ENCODE assay signal across 14 mouse cellular contexts in genomic region chr11:46031470-46031869, GRCm38 (mm10). TPM values are rescaled to one million over a fixed set of nuclear protein-coding genes. Genes with fewer than 3 reads are reported as not detected.
DNase-seq lines count a peak whose midpoint lies in the region; ATAC-seq and TF ChIP-seq lines count a peak whose summit lies in the region.
"Had no signal": no experiment of that assay in that cellular context is flagged by ENCODE, and none has a peak within 500 bp of the region (broad histone marks: within the 10 kb centered on the region; RNA-seq: fewer than 3 reads in every experiment).

No protein-coding gene starts in this region.

- no peak overlapping the region for H3K9ac ChIP-seq in intestine, postnatal 0 days (ENCODE audit: low read depth, low read length)
- H3K9ac ChIP-seq in intestine, embryonic 16.5 days (ENCODE audit: low read depth, low read length) = no peak overlapping the region
- no peak overlapping the region for H3K9ac ChIP-seq in stomach, postnatal 0 days (ENCODE audit: low read length)
- H3K9ac ChIP-seq: forebrain, embryonic 13.5 days; lung, embryonic 15.5 days had no signal

- H3K4me3 ChIP-seq in intestine, postnatal 0 days (ENCODE audit: low read depth, low read length) = no peak overlapping the region
- H3K4me3 ChIP-seq in intestine, embryonic 16.5 days (ENCODE audit: low read length) = no peak overlapping the region
- no peak overlapping the region for H3K4me3 ChIP-seq in stomach, postnatal 0 days (ENCODE audit: low read depth, low read length)
- H3K4me3 ChIP-seq: forebrain, embryonic 13.5 days; limb, embryonic 10.5 days; lung, embryonic 15.5 days had no signal

- no peaks in the 10 kb centered on the region for H3K4me1 ChIP-seq in intestine, postnatal 0 days (replicated peaks; ENCODE audit: control insufficient read depth, insufficient read depth, low read length)
- H3K4me1 ChIP-seq in intestine, embryonic 16.5 days (ENCODE audit: control insufficient read depth, insufficient read depth, low read length) = 0 out of 2 replicates have a peak, but pooled peaks cover 2% of the 10 kb centered on the region
- H3K4me1 ChIP-seq in stomach, postnatal 0 days (replicated peaks; ENCODE audit: control insufficient read depth, insufficient read depth) = no peaks in the 10 kb centered on the region
- H3K4me1 ChIP-seq: forebrain, embryonic 13.5 days had no signal

- H3K36me3 ChIP-seq in intestine, postnatal 0 days (ENCODE audit: control insufficient read depth, insufficient read depth) = no peaks in the 10 kb centered on the region
- H3K36me3 ChIP-seq in intestine, embryonic 16.5 days (ENCODE audit: control insufficient read depth, insufficient read depth, low read length) = no peaks in the 10 kb centered on the region
- H3K36me3 ChIP-seq in stomach, postnatal 0 days (ENCODE audit: control insufficient read depth, insufficient read depth, low read length) = no peaks in the 10 kb centered on the region
- H3K36me3 ChIP-seq: limb, embryonic 10.5 days; lung, embryonic 15.5 days had no signal

- ATAC-seq in intestine, postnatal 0 days = no peak
- ATAC-seq in intestine, embryonic 16.5 days = no peak
- ATAC-seq in stomach, postnatal 0 days (ENCODE audit: low FRiP score, low TSS enrichment) = no peak
- ATAC-seq in megakaryocyte-erythroid progenitor cell, adult 5-6 weeks (replicated peaks; ENCODE audit: low FRiP score, low TSS enrichment, poor library complexity, severe bottlenecking) = no peak
- ATAC-seq: forebrain, embryonic 13.5 days had no signal

- H3K4me2 ChIP-seq in intestine, postnatal 0 days (replicated peaks; ENCODE audit: low read depth) = no peak overlapping the region
- no peak overlapping the region for H3K4me2 ChIP-seq in intestine, embryonic 16.5 days (ENCODE audit: low read depth, low read length)
- H3K4me2 ChIP-seq in stomach, postnatal 0 days (replicated peaks; ENCODE audit: low read depth) = no peak overlapping the region
- H3K4me2 ChIP-seq: forebrain, embryonic 13.5 days; lung, embryonic 15.5 days had no signal

- H3K9me3 ChIP-seq in intestine, postnatal 0 days (ENCODE audit: control insufficient read depth) = no peaks in the 10 kb centered on the region
- H3K9me3 ChIP-seq in intestine, embryonic 16.5 days (ENCODE audit: control insufficient read depth, low read length) = no peaks in the 10 kb centered on the region
- no peaks in the 10 kb centered on the region for H3K9me3 ChIP-seq in stomach, postnatal 0 days (ENCODE audit: control insufficient read depth, low read length)
- H3K9me3 ChIP-seq: forebrain, embryonic 13.5 days; limb, embryonic 10.5 days; lung, embryonic 15.5 days had no signal

- H3K27ac ChIP-seq in intestine, postnatal 0 days (ENCODE audit: low read depth, low read length) = no peak overlapping the region
- H3K27ac ChIP-seq in intestine, embryonic 16.5 days (ENCODE audit: low read length) = no peak overlapping the region
- H3K27ac ChIP-seq in stomach, postnatal 0 days (replicated peaks) = no peak overlapping the region
- H3K27ac ChIP-seq: forebrain, embryonic 13.5 days; limb, embryonic 10.5 days; lung, embryonic 15.5 days had no signal

- H3K27me3 ChIP-seq in intestine, postnatal 0 days (replicated peaks; ENCODE audit: control insufficient read depth, insufficient read depth, low read length) = no peaks in the 10 kb centered on the region
- H3K27me3 ChIP-seq in intestine, embryonic 16.5 days (replicated peaks; ENCODE audit: control insufficient read depth, insufficient read depth, low read length) = no peaks in the 10 kb centered on the region
- H3K27me3 ChIP-seq in stomach, postnatal 0 days (ENCODE audit: control insufficient read depth, insufficient read depth, low read length) = no peaks in the 10 kb centered on the region
- H3K27me3 ChIP-seq: forebrain, embryonic 13.5 days; lung, embryonic 15.5 days had no signal

- 58% methylated on average over 3 of the region's 3 CpGs for WGBS in intestine, postnatal 0 days
- WGBS in intestine, embryonic 16.5 days = 54% methylated on average over 3 of the region's 3 CpGs
- WGBS in stomach, postnatal 0 days = 48% methylated on average over 3 of the region's 3 CpGs

- TF ChIP-seq CTCF in intestine, postnatal 0 days (IDR thresholded peaks at IDR 0.05; ENCODE audit: low read depth) = peak; percentile 45
- TF ChIP-seq CTCF in stomach, postnatal 0 days (IDR thresholded peaks at IDR 0.05; ENCODE audit: low read depth) = peak; percentile 46

- peak; percentile 15 for DNase-seq in testis, postnatal 10 days (ENCODE audit: low spot score)
- DNase-seq in testis, postnatal 14 days (ENCODE audit: low spot score) = no peak
- peak; percentile 22 for DNase-seq in NIH3T3 (ENCODE audit: low read depth)
- DNase-seq in stomach, postnatal 0 days (ENCODE audit: low spot score) = no peak
- no peak for DNase-seq in gastrocnemius, postnatal 4 days (ENCODE audit: low spot score in 2 of 2)
- DNase-seq: cerebellum, postnatal 25 days; kidney, adult 18-20 months had no signal

- TF ChIP-seq EP300 in stomach, postnatal 0 days (optimal IDR thresholded peaks at IDR 0.05) = no peak

RNA-seq across cellular contexts. Expression of gene Gm12166, which starts 20.7 kb away (rescaled TPM):
- polyA plus RNA-seq in intestine, postnatal 0 days (2015; fragmentation: Nextera tagmentation; extraction: Ambion mirVana) = 9.5 and 10.2 TPM in 2 replicates
- polyA plus RNA-seq in intestine, embryonic 16.5 days (2015; fragmentation: Nextera tagmentation; extraction: Ambion mirVana) = 5.5 and 5.8 TPM in 2 replicates
- 7.0 and 7.3 TPM in 2 replicates for polyA plus RNA-seq in stomach, postnatal 0 days (2015; fragmentation: Nextera tagmentation; extraction: Ambion mirVana)
- total RNA-seq in gastrocnemius, postnatal 4 days (2021) = 1 to 10 TPM; 1.1 to 1.3 TPM
- total RNA-seq in megakaryocyte-erythroid progenitor cell, adult 5-6 weeks (2014; fragmentation: Nextera tagmentation) = 8.4 TPM in 1 of 2 replicates, not detected in the other
- 7.6 and 8.1 TPM in 2 replicates for total RNA-seq in megakaryocyte-erythroid progenitor cell, adult 5-6 weeks (2017)

RNA-seq across cellular contexts. Expression of gene Adam19, which starts 24.3 kb away (rescaled TPM):
- 4.0 and 4.5 TPM in 2 replicates for polyA plus RNA-seq in intestine, postnatal 0 days (2015; fragmentation: Nextera tagmentation; extraction: Ambion mirVana)
- polyA plus RNA-seq in intestine, embryonic 16.5 days (2015; fragmentation: Nextera tagmentation; extraction: Ambion mirVana) = 12.0 and 12.7 TPM in 2 replicates
- polyA plus RNA-seq in stomach, postnatal 0 days (2015; fragmentation: Nextera tagmentation; extraction: Ambion mirVana) = 4.3 and 4.9 TPM in 2 replicates
- total RNA-seq in gastrocnemius, postnatal 4 days (2021) = 10 to 100 TPM; 48.3 to 56.3 TPM
- 0.20 and 0.92 TPM in 2 replicates for total RNA-seq in megakaryocyte-erythroid progenitor cell, adult 5-6 weeks (2014; fragmentation: Nextera tagmentation)
- total RNA-seq in megakaryocyte-erythroid progenitor cell, adult 5-6 weeks (2017) = not detected in 2 replicates

RNA-seq across cellular contexts. Expression of gene Sox30, which starts 51.4 kb away (rescaled TPM):
- polyA plus RNA-seq in intestine, postnatal 0 days (2015; fragmentation: Nextera tagmentation; extraction: Ambion mirVana) = 0.05 and 0.16 TPM in 2 replicates
- 0.06 and 0.09 TPM in 2 replicates for polyA plus RNA-seq in intestine, embryonic 16.5 days (2015; fragmentation: Nextera tagmentation; extraction: Ambion mirVana)
- 0.15 and 0.17 TPM in 2 replicates for polyA plus RNA-seq in stomach, postnatal 0 days (2015; fragmentation: Nextera tagmentation; extraction: Ambion mirVana)
- total RNA-seq in gastrocnemius, postnatal 4 days (2021) = under 1 TPM; 0.29 to 0.32 TPM
- not detected in 2 replicates for total RNA-seq in megakaryocyte-erythroid progenitor cell, adult 5-6 weeks (2014; fragmentation: Nextera tagmentation)
- total RNA-seq in megakaryocyte-erythroid progenitor cell, adult 5-6 weeks (2017) = not detected in 2 replicates
- total RNA-seq: hematopoietic stem cell, adult 5-6 weeks had no signal
- polyA plus RNA-seq: forebrain, embryonic 13.5 days had no signal

Comparison
In these comparisons a context has a peak if more than half of its experiments do, and no peak if none do; other contexts are left out.
1. DNase-seq: peak in testis, postnatal 10 days (single experiment) and NIH3T3 (single experiment); none in testis, postnatal 14 days (single experiment), stomach, postnatal 0 days (single experiment) and gastrocnemius, postnatal 4 days (0 of 2).